Mouse (Mus musculus): ENCODE data around the gene Cox7a2l. TPM values are rescaled to one million over a fixed set of nuclear protein-coding genes. Genes with fewer than 3 reads are reported as not detected.

Gene Cox7a2l
- total and polyA plus RNA-seq, 3 experiments = 233 to 371 (median 310) TPM

DNA sequence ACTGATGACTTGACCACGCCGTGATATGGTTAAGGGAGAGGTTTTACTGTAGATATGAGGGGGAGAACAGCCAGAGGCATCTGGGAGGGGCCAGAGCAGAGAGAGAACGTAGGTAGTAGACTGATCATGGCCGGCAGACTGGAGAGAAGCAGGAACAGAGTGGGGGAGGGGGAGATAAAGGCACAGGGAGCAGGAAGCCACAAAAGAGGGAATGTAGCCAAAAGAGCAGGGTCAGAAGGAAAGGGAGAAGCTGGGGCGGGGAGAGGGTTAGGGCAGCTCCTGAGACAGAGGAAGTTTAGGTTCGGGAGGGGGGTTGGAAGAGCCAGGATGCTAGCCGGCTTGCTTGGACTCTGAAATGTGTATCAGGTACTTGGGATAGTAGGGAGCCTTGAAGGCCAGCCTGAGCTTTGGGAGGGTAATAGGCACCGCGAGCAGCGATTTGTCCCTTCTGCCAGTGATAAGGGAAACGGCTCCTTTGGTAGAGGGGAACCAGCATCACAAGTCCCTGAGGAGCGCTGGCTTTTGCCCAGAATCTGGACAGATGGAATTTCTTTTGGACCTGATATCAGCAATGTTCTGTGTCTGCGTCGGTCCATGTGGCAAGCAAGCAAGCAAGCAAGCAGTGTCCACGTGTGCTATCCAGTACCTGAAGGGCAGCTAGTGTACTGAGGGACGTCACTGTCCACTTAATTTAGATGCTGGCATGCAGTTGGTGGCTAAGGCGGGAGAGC, 10.7 kb upstream of the Cox7a2l start:
- Histone ChIP-seq H3K27ac (ENCODE audit: insufficient read depth, low read depth) (no peak overlapping the region), H3K36me3 (replicated peaks in 1 of 2; ENCODE audit: control insufficient read depth in 1 of 2, insufficient read depth in 1 of 2, low read length in 1 of 2) (no peaks in the 10 kb centered on the region), H3K9me3 (replicated peaks; ENCODE audit: low read length) (no peaks in the 10 kb centered on the region), H3K4me1 (ENCODE audit: control insufficient read depth in 1 of 2, insufficient read depth in 2 of 2) (peaks cover 11 to 17% of the 10 kb centered on the region in 2 experiments), H3K79me2 (replicated peaks; ENCODE audit: control insufficient read depth, extremely low read depth, insufficient read depth, poor library complexity, severe bottlenecking) (no peaks in the 10 kb centered on the region), H3K27me3 (replicated peaks) (no peaks in the 10 kb centered on the region), H3K4me2 (ENCODE audit: insufficient read depth, low read depth, poor library complexity, severe bottlenecking) (no peak overlapping the region), H3K9ac (ENCODE audit: insufficient read depth, low read depth) (no peak overlapping the region), H3K4me3 (replicated peaks in 1 of 3; ENCODE audit: low read depth in 2 of 3, low read length in 2 of 3, poor library complexity in 1 of 3) (no peak overlapping the region)
- no peak for TF ChIP-seq MAX (IDR thresholded peaks at IDR 0.05; ENCODE audit: low read length)
- TF ChIP-seq IRF4 (IDR thresholded peaks at IDR 0.05; ENCODE audit: low read depth, low read length) = no peak
- no peak for TF ChIP-seq BHLHE40 (IDR thresholded peaks at IDR 0.05; ENCODE audit: low read depth, low read length)
- no peak for TF ChIP-seq CHD1 (IDR thresholded peaks at IDR 0.05; ENCODE audit: low read depth, low read length)
- DNase-seq (ENCODE audit: extremely low read depth) = no peak
- in situ Hi-C loops (cut with MboI; ENCODE audit: low pct_ligation_motif_present, low pct_unique_long_range_greater_than_20kb, low sequenced_read_pairs) = no loop called here
- dilution Hi-C loops (cut with MboI; ENCODE audit: extremely low pct_ligation_motif_present, extremely low pct_unique_long_range_greater_than_20kb, low sequenced_read_pairs) = no loop called here

DNA sequence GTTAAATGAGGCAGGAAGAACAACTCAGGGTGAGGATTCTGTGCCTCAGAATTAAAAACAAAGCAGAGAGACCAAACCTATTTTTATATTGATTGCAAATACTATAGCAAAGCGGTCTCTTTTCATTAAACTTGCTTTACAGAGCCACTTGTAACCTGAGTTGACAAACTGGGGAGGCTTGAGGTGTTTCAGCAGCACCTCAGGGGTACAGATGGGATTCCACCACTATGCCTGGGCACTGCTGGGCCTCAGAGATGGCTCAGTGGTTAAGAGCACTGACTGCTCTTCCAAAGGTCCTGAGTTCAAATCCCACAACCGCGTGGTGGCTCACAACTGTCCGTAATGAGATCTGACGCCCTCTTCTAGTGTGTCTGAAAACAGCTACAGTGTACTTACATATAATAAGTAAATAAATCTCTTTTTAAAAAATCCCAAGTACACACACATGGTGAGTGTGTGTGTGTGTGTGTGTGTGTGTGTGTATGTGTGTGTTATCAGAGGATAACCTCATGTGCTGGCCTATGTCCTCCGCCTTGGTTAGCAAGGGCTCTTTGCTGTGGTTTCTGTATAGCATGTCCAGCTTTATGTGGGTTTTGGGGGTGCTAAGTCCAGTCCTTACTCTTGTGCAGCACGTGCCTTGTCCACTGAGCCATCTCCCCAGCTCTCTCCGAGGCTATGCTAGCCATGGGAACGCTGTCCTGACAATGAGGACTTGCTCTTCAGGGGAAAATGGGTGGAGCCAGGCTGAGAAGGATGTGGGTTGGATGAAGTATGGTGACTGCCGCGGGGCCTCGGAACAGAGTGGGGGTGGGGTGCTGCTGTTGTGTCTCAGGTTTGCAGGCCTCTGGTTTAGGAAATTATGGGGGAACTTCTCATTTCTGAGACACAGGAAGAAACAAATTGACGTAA, 9.7 kb upstream of the Cox7a2l start:
- DNase-seq (ENCODE audit: extremely low read depth) = peak; percentile 29
- Histone ChIP-seq H3K4me2 (ENCODE audit: insufficient read depth, low read depth, poor library complexity, severe bottlenecking) (no peak overlapping the region), H3K4me3 (replicated peaks in 1 of 3; ENCODE audit: low read depth in 2 of 3, low read length in 2 of 3, poor library complexity in 1 of 3) (no peak overlapping the region), H3K9me3 (replicated peaks; ENCODE audit: low read length) (no peaks in the 10 kb centered on the region), H3K4me1 (ENCODE audit: control insufficient read depth in 1 of 2, insufficient read depth in 2 of 2) (peaks cover 4 to 9% of the 10 kb centered on the region in 2 experiments), H3K9ac (ENCODE audit: insufficient read depth, low read depth) (no peak overlapping the region), H3K36me3 (replicated peaks in 1 of 2; ENCODE audit: control insufficient read depth in 1 of 2, insufficient read depth in 1 of 2, low read length in 1 of 2) (no peaks in the 10 kb centered on the region), H3K79me2 (replicated peaks; ENCODE audit: control insufficient read depth, extremely low read depth, insufficient read depth, poor library complexity, severe bottlenecking) (no peaks in the 10 kb centered on the region), H3K27ac (ENCODE audit: insufficient read depth, low read depth) (no peak overlapping the region), H3K27me3 (replicated peaks) (no peaks in the 10 kb centered on the region)
- in situ Hi-C loops (cut with MboI; ENCODE audit: low pct_ligation_motif_present, low pct_unique_long_range_greater_than_20kb, low sequenced_read_pairs) = no loop called here
- dilution Hi-C loops (cut with MboI; ENCODE audit: extremely low pct_ligation_motif_present, extremely low pct_unique_long_range_greater_than_20kb, low sequenced_read_pairs) = no loop called here
- no peak for TF ChIP-seq ZMIZ1 (IDR thresholded peaks at IDR 0.05; ENCODE audit: low read depth, low read length)
- no peak for TF ChIP-seq MAZ (IDR thresholded peaks at IDR 0.05; ENCODE audit: low read depth, low read length)
- TF ChIP-seq CHD2 (IDR thresholded peaks at IDR 0.05; ENCODE audit: low read length) = peak; percentile 34; the same call in 1 of the 2 replicates
- no peak for TF ChIP-seq MXI1 (IDR thresholded peaks at IDR 0.05; ENCODE audit: low read depth, low read length)
- TF ChIP-seq JUND (conservative IDR thresholded peaks at IDR 0.05; ENCODE audit: low read depth, low read length) = no peak

DNA sequence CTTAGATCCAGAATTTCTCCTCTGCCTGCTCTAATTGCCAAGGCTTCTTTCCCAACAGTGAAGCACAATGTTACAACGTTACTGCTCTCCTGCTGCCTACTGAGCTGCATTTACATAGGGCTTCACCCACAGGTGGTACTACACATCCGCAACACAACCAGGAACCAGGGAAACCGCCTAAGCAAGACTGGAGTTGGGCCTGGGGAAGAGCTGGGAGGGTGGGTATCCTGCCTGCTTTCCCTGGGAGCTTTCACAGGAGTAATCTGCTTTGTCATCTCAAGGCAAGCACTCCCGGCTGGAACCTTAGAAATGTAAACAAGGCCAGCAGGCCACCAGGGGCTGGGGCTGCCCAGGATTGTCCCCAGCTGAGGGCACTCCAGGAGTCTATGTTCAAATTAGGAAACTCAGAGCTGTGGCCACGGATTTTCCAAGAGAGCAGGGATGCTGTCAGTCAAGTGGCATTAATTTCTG, 9.0 kb upstream of the Cox7a2l start:
- no peak overlapping the region for H3K4me3 ChIP-seq (replicated peaks in 1 of 3; ENCODE audit: low read depth in 2 of 3, low read length in 2 of 3, poor library complexity in 1 of 3)
- H3K36me3 ChIP-seq (replicated peaks in 1 of 2; ENCODE audit: control insufficient read depth in 1 of 2, insufficient read depth in 1 of 2, low read length in 1 of 2) = no peaks in the 10 kb centered on the region
- H3K4me2 ChIP-seq (ENCODE audit: insufficient read depth, low read depth, poor library complexity, severe bottlenecking) = no peak overlapping the region
- dilution Hi-C loops (cut with MboI; ENCODE audit: extremely low pct_ligation_motif_present, extremely low pct_unique_long_range_greater_than_20kb, low sequenced_read_pairs) = no loop called here
- peaks cover 4 to 8% of the 10 kb centered on the region in 2 experiments for H3K4me1 ChIP-seq (ENCODE audit: control insufficient read depth in 1 of 2, insufficient read depth in 2 of 2)
- no peaks in the 10 kb centered on the region for H3K9me3 ChIP-seq (replicated peaks; ENCODE audit: low read length)
- no peak overlapping the region for H3K27ac ChIP-seq (ENCODE audit: insufficient read depth, low read depth)
- H3K9ac ChIP-seq (ENCODE audit: insufficient read depth, low read depth) = no peak overlapping the region
- DNase-seq (ENCODE audit: extremely low read depth) = no peak
- no peaks in the 10 kb centered on the region for H3K27me3 ChIP-seq (replicated peaks)
- no peaks in the 10 kb centered on the region for H3K79me2 ChIP-seq (replicated peaks; ENCODE audit: control insufficient read depth, extremely low read depth, insufficient read depth, poor library complexity, severe bottlenecking)
- in situ Hi-C loops (cut with MboI; ENCODE audit: low pct_ligation_motif_present, low pct_unique_long_range_greater_than_20kb, low sequenced_read_pairs) = no loop called here
- TF ChIP-seq NELFE (IDR thresholded peaks at IDR 0.05; ENCODE audit: low read depth, low read length) (no peak), BHLHE40 (IDR thresholded peaks at IDR 0.05; ENCODE audit: low read depth, low read length) (no peak), TBP (conservative IDR thresholded peaks at IDR 0.05; ENCODE audit: low read depth, low read length) (no peak), CTCF (conservative IDR thresholded peaks at IDR 0.05 in 1 of 2, IDR thresholded peaks at IDR 0.05 in 1 of 2; ENCODE audit: low read depth in 2 of 2, low read length in 2 of 2) (no peak), MAX (IDR thresholded peaks at IDR 0.05; ENCODE audit: low read length) (no peak), MXI1 (IDR thresholded peaks at IDR 0.05; ENCODE audit: low read depth, low read length) (no peak), MAZ (IDR thresholded peaks at IDR 0.05; ENCODE audit: low read depth, low read length) (no peak), HCFC1 (IDR thresholded peaks at IDR 0.05; ENCODE audit: low read depth, low read length) (no peak), CHD1 (IDR thresholded peaks at IDR 0.05; ENCODE audit: low read depth, low read length) (no peak), ELF1 (IDR thresholded peaks at IDR 0.05; ENCODE audit: low read depth, low read length) (no peak), MEF2A (IDR thresholded peaks at IDR 0.05; ENCODE audit: borderline replicate concordance, low read depth, low read length) (no peak), JUN (IDR thresholded peaks at IDR 0.05; ENCODE audit: insufficient read depth, low read depth, low read length) (no peak), SMC3 (IDR thresholded peaks at IDR 0.05; ENCODE audit: low read depth, low read length) (no peak), TCF12 (IDR thresholded peaks at IDR 0.05; ENCODE audit: low read depth, low read length) (no peak), SIN3A (IDR thresholded peaks at IDR 0.05; ENCODE audit: low read length) (no peak), RCOR1 (conservative IDR thresholded peaks at IDR 0.05; ENCODE audit: low read depth, low read length) (no peak), USF1 (IDR thresholded peaks at IDR 0.05; ENCODE audit: low read depth, low read length) (no peak), RAD21 (IDR thresholded peaks at IDR 0.05; ENCODE audit: low read depth, low read length) (no peak)
